Mouse (Mus musculus) hindbrain, postnatal 0 days (tissue): ENCODE data around the gene Rgs6. TPM values are rescaled to one million over a fixed set of nuclear protein-coding genes. Genes with fewer than 3 reads are reported as not detected.
A peak's percentile ranks its signal among the peaks of the same experiment; 100 is the strongest.

ENCODE experiments used
- ATAC-seq: fragments of 200-750 bp; cut with Nextera tagmentation; 2 replicates; pipeline ENCODE4 v1.8.0; 2017; ENCODE audit warnings: mild to moderate bottlenecking, moderate TSS enrichment, moderate library complexity
- DNase-seq: peaks from one replicate; pipeline ENCODE4 v3.0.0-alpha.2; 2015; ENCODE audit warnings: low spot score
- H3K27ac ChIP-seq: fragments of 300-500 bp; sonication (generic); 2 replicates; pipeline ENCODE4 v1.5.1; 2014; ENCODE audit warnings: mild to moderate bottlenecking
- H3K27me3 ChIP-seq: fragments of 300-500 bp; sonication (generic); 2 replicates; pipeline ENCODE4 v1.6.1; 2014; ENCODE audit warnings: low read length, mixed read lengths; ENCODE audit not compliant: insufficient read depth
- H3K36me3 ChIP-seq: fragments of 300-500 bp; sonication (generic); 2 replicates; pipeline ENCODE4 v1.6.1; 2014; ENCODE audit warnings: low read length, mixed read lengths; ENCODE audit not compliant: insufficient read depth
- H3K4me1 ChIP-seq: fragments of 300-500 bp; sonication (generic); 2 replicates; pipeline ENCODE4 v1.6.1; 2014; ENCODE audit warnings: antibody characterized with exemption, low read length, mixed read lengths; ENCODE audit not compliant: insufficient read depth
- H3K4me2 ChIP-seq: fragments of 300-500 bp; sonication (generic); 2 replicates; pipeline ENCODE4 v1.6.1; 2014; ENCODE audit warnings: low read depth, mild to moderate bottlenecking, low read length, moderate library complexity, mixed read lengths
- H3K4me3 ChIP-seq: fragments of 300-500 bp; sonication (generic); 2 replicates; pipeline ENCODE4 v1.5.1; 2014; ENCODE audit warnings: low read length
- H3K9ac ChIP-seq: fragments of 300-500 bp; sonication (generic); replicated peaks from 2 replicates; pipeline ENCODE4 v1.6.1; 2014; ENCODE audit warnings: mild to moderate bottlenecking, low read length, moderate library complexity, mixed read lengths
- H3K9me3 ChIP-seq: fragments of 300-500 bp; sonication (generic); 2 replicates; pipeline ENCODE4 v1.6.1; 2016; ENCODE audit warnings: low read length, mixed read lengths
- CTCF ChIP-seq: IDR thresholded peaks from 2 replicates; pipeline ENCODE4 v1.5.1; 2016; ENCODE audit warnings: antibody characterized with exemption, control low read depth, low read depth
- WGBS: fragments of 180-500 bp; shearing (Covaris S2); extraction: QIAGEN DNeasy Blood & Tissue Kit; methylation state at CpG from one replicate; pipeline ENCODE4 v1.1.7; 2014; 5-methylcytosine and 5-hydroxymethylcytosine counted together
- polyA plus RNA-seq: library from polyadenylated mRNA; unstranded; fragments of >200 nt; fragmentation: Nextera tagmentation; extraction: Ambion mirVana; gene quantifications from 2 replicates; pipeline ENCODE4 v1.2.1, GENCODE M21; 2015
- total RNA-seq: library from RNA; depleted of rRNA; stranded (reverse); fragments of >200 nt; gene quantifications from 2 replicates; pipeline ENCODE4 v1.2.3, GENCODE M21; 2014

Gene Rgs6
- total and polyA plus RNA-seq, 2 experiments from 2014 or later: 14.3 to 16.4 TPM

GRCm38 (mm10) chr12:82819991-82820390, 231.9 kb downstream of the Rgs6 start:
- 69% methylated on average over 6 of the region's 6 CpGs for WGBS
- H3K9ac ChIP-seq: no peak overlapping the region
- no peak overlapping the region for H3K27ac ChIP-seq
- no peak overlapping the region for H3K4me3 ChIP-seq
- H3K4me2 ChIP-seq: no peak overlapping the region
- TF ChIP-seq CTCF: no peak
- peaks cover 5% of the 10 kb centered on the region for H3K4me1 ChIP-seq
- H3K36me3 ChIP-seq: no peaks in the 10 kb centered on the region
- no peaks in the 10 kb centered on the region for H3K9me3 ChIP-seq
- DNase-seq: peak; percentile 21
- no peak for ATAC-seq
- H3K27me3 ChIP-seq: no peaks in the 10 kb centered on the region

- no peaks in the 10 kb centered on the region for H3K9me3 ChIP-seq
- peaks cover 5% of the 10 kb centered on the region for H3K4me1 ChIP-seq
- H3K9ac ChIP-seq: no peak overlapping the region
- H3K36me3 ChIP-seq: no peaks in the 10 kb centered on the region
- H3K4me3 ChIP-seq: no peak overlapping the region
- no peaks in the 10 kb centered on the region for H3K27me3 ChIP-seq
- no peak overlapping the region for H3K4me2 ChIP-seq
- WGBS: 88% methylated on average over 3 of the region's 3 CpGs
- no peak for TF ChIP-seq CTCF
- DNase-seq (no peak), ATAC-seq (no peak)
- no peak overlapping the region for H3K27ac ChIP-seq
Measured at GRCm38 (mm10) chr12:82822821-82823620, 234.9 kb downstream of the Rgs6 start.

GRCm38 (mm10) chr12:82830333-82830732, 242.2 kb downstream of the Rgs6 start:
- H3K4me3 ChIP-seq: no peak overlapping the region
- DNase-seq (no peak), ATAC-seq (no peak)
- H3K9me3 ChIP-seq: no peaks in the 10 kb centered on the region
- H3K4me1 ChIP-seq: no peaks in the 10 kb centered on the region
- no peaks in the 10 kb centered on the region for H3K36me3 ChIP-seq
- 79% methylated on average over 8 of the region's 8 CpGs for WGBS
- H3K9ac ChIP-seq: no peak overlapping the region
- no peak for TF ChIP-seq CTCF
- no peak overlapping the region for H3K4me2 ChIP-seq
- no peak overlapping the region for H3K27ac ChIP-seq
- no peaks in the 10 kb centered on the region for H3K27me3 ChIP-seq

GRCm38 (mm10) chr12:82838544-82838943, 250.5 kb downstream of the Rgs6 start:
- Histone ChIP-seq H3K4me3 (no peak overlapping the region), H3K4me1 (no peaks in the 10 kb centered on the region), H3K36me3 (no peaks in the 10 kb centered on the region), H3K27me3 (no peaks in the 10 kb centered on the region), H3K9ac (no peak overlapping the region), H3K27ac (no peak overlapping the region), H3K9me3 (no peaks in the 10 kb centered on the region), H3K4me2 (no peak overlapping the region)
- DNase-seq (no peak), ATAC-seq (no peak)
- 97% methylated on average over 1 of the region's 1 CpGs for WGBS
- no peak for TF ChIP-seq CTCF

- Histone ChIP-seq H3K27me3 (no peaks in the 10 kb centered on the region), H3K4me3 (no peak overlapping the region), H3K36me3 (no peaks in the 10 kb centered on the region), H3K4me2 (no peak overlapping the region), H3K4me1 (no peaks in the 10 kb centered on the region), H3K9ac (no peak overlapping the region), H3K9me3 (no peaks in the 10 kb centered on the region), H3K27ac (no peak overlapping the region)
- DNase-seq (peak; percentile 46), ATAC-seq (no peak)
- no peak for TF ChIP-seq CTCF
- 58% methylated on average over 6 of the region's 6 CpGs for WGBS
Measured at GRCm38 (mm10) chr12:82841566-82841965, 253.5 kb downstream of the Rgs6 start.

GRCm38 (mm10) chr12:82848304-82848872, 260.3 kb downstream of the Rgs6 start:
- no peak overlapping the region for H3K9ac ChIP-seq
- 85% methylated on average over 3 of the region's 3 CpGs for WGBS
- TF ChIP-seq CTCF: no peak
- no peak overlapping the region for H3K4me3 ChIP-seq
- no peaks in the 10 kb centered on the region for H3K36me3 ChIP-seq
- H3K27ac ChIP-seq: no peak overlapping the region
- no peak overlapping the region for H3K4me2 ChIP-seq
- H3K4me1 ChIP-seq: no peaks in the 10 kb centered on the region
- no peaks in the 10 kb centered on the region for H3K9me3 ChIP-seq
- H3K27me3 ChIP-seq: no peaks in the 10 kb centered on the region
- DNase-seq (no peak), ATAC-seq (no peak)

GRCm38 (mm10) chr12:82854902-82855301, 266.8 kb downstream of the Rgs6 start:
- no peak for ATAC-seq
- Histone ChIP-seq H3K9ac (no peak overlapping the region), H3K27me3 (no peaks in the 10 kb centered on the region), H3K36me3 (no peaks in the 10 kb centered on the region), H3K4me2 (no peak overlapping the region), H3K4me1 (no peaks in the 10 kb centered on the region), H3K27ac (no peak overlapping the region), H3K4me3 (no peak overlapping the region), H3K9me3 (no peaks in the 10 kb centered on the region)
- TF ChIP-seq CTCF: no peak
- WGBS: 59% methylated on average over 5 of the region's 5 CpGs
- DNase-seq: no peak
